Comparison of ENCODE assay signal across 11 mouse cellular contexts in genomic region chr1:143053599-143053998, GRCm38 (mm10).
DNase-seq lines count a peak whose midpoint lies in the region.
"Had no signal": no experiment of that assay in that cellular context is flagged by ENCODE, and none has a peak within 500 bp of the region (broad histone marks: within the 10 kb centered on the region; RNA-seq: fewer than 3 reads in every experiment).

No protein-coding gene starts in this region.

- DNase-seq in cerebellum, adult 11-12 months, result peak; percentile 3
- DNase-seq in cerebellum, adult 9-10 months, result no peak
- peak; percentile 17 for DNase-seq in left cerebral cortex, adult 11 months (ENCODE audit: low spot score)
- DNase-seq in left cerebral cortex, postnatal 4 days, result no peak
- DNase-seq in layer of hippocampus, postnatal 14 days (ENCODE audit: low spot score in 2 of 2), result peak; percentile 11 to 67
- DNase-seq in right cerebral cortex, postnatal 10 days (ENCODE audit: low spot score in 2 of 2), result peak; percentile 34 to 52
- no peak for DNase-seq in gastrocnemius, postnatal 4 days (ENCODE audit: low spot score in 2 of 2)
- DNase-seq in heart, adult 18-20 months, result no peak
- DNase-seq: gastrocnemius, postnatal 14 days; spleen, adult 18-20 months; thymus, adult 18-20 months had no signal

- intact Hi-C loops in left cerebral cortex, postnatal 4 days (cut with DNase I), result no loop called here

Comparison
In these comparisons a context has a peak if more than half of its experiments do, and no peak if none do; other contexts are left out.
1. DNase-seq: peak in cerebellum, adult 11-12 months (single experiment), left cerebral cortex, adult 11 months (single experiment), layer of hippocampus, postnatal 14 days (2 of 2) and right cerebral cortex, postnatal 10 days (2 of 2); none in cerebellum, adult 9-10 months (single experiment), left cerebral cortex, postnatal 4 days (single experiment), gastrocnemius, postnatal 4 days (0 of 2) and heart, adult 18-20 months (0 of 2).